Mouse (Mus musculus) olfactory bulb, adult 2 months (tissue): ENCODE measurements around the gene Tbpl2.

Source experiments
- CTCF ChIP-seq: fragments of 200-500 bp; IDR thresholded peaks from 2 replicates; pipeline ENCODE4 v1.5.1; 2012; ENCODE audit warnings: low read depth, mild to moderate bottlenecking, low read length, moderate library complexity; ENCODE audit not compliant: insufficient read depth
- POLR2A ChIP-seq: fragments of 200-500 bp; IDR thresholded peaks from 2 replicates; pipeline ENCODE4 v1.6.1; 2012; ENCODE audit warnings: mild to moderate bottlenecking, low read depth, low read length, moderate library complexity; ENCODE audit not compliant: insufficient read depth

- TF ChIP-seq CTCF (no peak), POLR2A (no peak)
These were observed 48.6 kb downstream of the Tbpl2 start for GRCm38 (mm10) chr2:24047551-24048479.
